Mouse (Mus musculus): ENCODE results near the gene Smpdl3a. TPM values are rescaled to one million over a fixed set of nuclear protein-coding genes. Genes with fewer than 3 reads are reported as not detected.
A peak's percentile ranks its signal among the peaks of the same experiment; 100 is the strongest.

Gene Smpdl3a
- polyA plus RNA-seq, 1 experiment from 2014 or later, result 11.8 TPM

GRCm38 (mm10) chr10:57807754-57808153, 13.6 kb downstream of the Smpdl3a start:
- no peak overlapping the region for H3K27ac ChIP-seq (ENCODE audit: low read depth, low read length)
- no peak overlapping the region for H3K9ac ChIP-seq (ENCODE audit: low read length)
- no peak overlapping the region for H3K4me2 ChIP-seq
- H3K4me1 ChIP-seq (ENCODE audit: control insufficient read depth, insufficient read depth, low read length), result no peaks in the 10 kb centered on the region
- H3K9me3 ChIP-seq (ENCODE audit: control insufficient read depth, low read length), result no peaks in the 10 kb centered on the region
- no peaks in the 10 kb centered on the region for H3K27me3 ChIP-seq (ENCODE audit: control insufficient read depth, insufficient read depth, low read length)
- DNase-seq (ENCODE audit: low spot score, missing footprints) (no peak), ATAC-seq (ENCODE audit: low FRiP score) (no peak)
- peaks cover 9% of the 10 kb centered on the region for H3K36me3 ChIP-seq (ENCODE audit: control insufficient read depth, insufficient read depth, low read length)
- 90% methylated on average over 6 of the region's 6 CpGs for WGBS
- H3K4me3 ChIP-seq (ENCODE audit: low read depth, low read length), result no peak overlapping the region

- ATAC-seq (ENCODE audit: low FRiP score) (no peak), DNase-seq (ENCODE audit: low spot score, missing footprints) (no peak)
- H3K4me2 ChIP-seq, result no peak overlapping the region
- peaks cover 7% of the 10 kb centered on the region for H3K36me3 ChIP-seq (ENCODE audit: control insufficient read depth, insufficient read depth, low read length)
- H3K9me3 ChIP-seq (ENCODE audit: control insufficient read depth, low read length), result no peaks in the 10 kb centered on the region
- no peak overlapping the region for H3K9ac ChIP-seq (ENCODE audit: low read length)
- H3K4me1 ChIP-seq (ENCODE audit: control insufficient read depth, insufficient read depth, low read length), result no peaks in the 10 kb centered on the region
- peaks cover 3% of the 10 kb centered on the region; the same call in 1 of the 2 replicates for H3K27me3 ChIP-seq (ENCODE audit: control insufficient read depth, insufficient read depth, low read length)
- no peak overlapping the region for H3K4me3 ChIP-seq (ENCODE audit: low read depth, low read length)
- H3K27ac ChIP-seq (ENCODE audit: low read depth, low read length), result no peak overlapping the region
- 90% methylated on average over 5 of the region's 5 CpGs for WGBS
Measured at GRCm38 (mm10) chr10:57812161-57812856, 18.2 kb downstream of the Smpdl3a start.

- Histone ChIP-seq H3K4me2 (no peak overlapping the region), H3K27ac (ENCODE audit: low read depth, low read length) (no peak overlapping the region), H3K36me3 (ENCODE audit: control insufficient read depth, insufficient read depth, low read length) (peaks cover 3% of the 10 kb centered on the region; the same call in 1 of the 2 replicates), H3K9ac (ENCODE audit: low read length) (no peak overlapping the region), H3K9me3 (ENCODE audit: control insufficient read depth, low read length) (no peaks in the 10 kb centered on the region), H3K4me1 (ENCODE audit: control insufficient read depth, insufficient read depth, low read length) (no peaks in the 10 kb centered on the region), H3K27me3 (ENCODE audit: control insufficient read depth, insufficient read depth, low read length) (peaks cover 13% of the 10 kb centered on the region; the same call in 1 of the 2 replicates), H3K4me3 (ENCODE audit: low read depth, low read length) (no peak overlapping the region)
- DNase-seq (ENCODE audit: low spot score, missing footprints), result no peak
- WGBS, result 65% methylated on average over 2 of the region's 2 CpGs
- ATAC-seq (ENCODE audit: low FRiP score), result peak; percentile 63
Measured at GRCm38 (mm10) chr10:57814295-57814694, 20.2 kb downstream of the Smpdl3a start.

DNA sequence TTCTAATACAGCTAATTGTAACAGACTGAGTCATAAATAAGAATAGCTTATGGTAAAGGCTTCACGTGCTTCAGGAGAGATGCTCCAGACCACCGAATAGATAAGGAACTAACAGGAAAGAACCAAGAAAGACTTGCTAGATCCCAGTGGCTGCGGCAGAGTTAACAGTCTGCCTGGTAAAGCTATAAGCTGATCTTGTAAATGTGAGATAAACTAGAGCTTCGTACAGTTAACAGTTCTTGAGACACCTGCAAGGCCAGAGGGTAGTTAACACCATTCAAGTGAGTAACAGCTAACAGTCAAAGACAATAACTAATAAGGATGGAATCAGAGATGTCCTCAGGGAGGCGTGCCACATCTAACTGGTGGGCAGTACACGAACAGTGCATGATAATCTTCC, 21.7 kb downstream of the Smpdl3a start:
- DNase-seq (ENCODE audit: low spot score, missing footprints), result no peak
- H3K27ac ChIP-seq (ENCODE audit: low read depth, low read length), result no peak overlapping the region
- no peak overlapping the region for H3K4me3 ChIP-seq (ENCODE audit: low read depth, low read length)
- H3K36me3 ChIP-seq (ENCODE audit: control insufficient read depth, insufficient read depth, low read length), result no peaks in the 10 kb centered on the region
- no peak for ATAC-seq (ENCODE audit: low FRiP score)
- no peaks in the 10 kb centered on the region for H3K9me3 ChIP-seq (ENCODE audit: control insufficient read depth, low read length)
- 86% methylated on average over 6 of the region's 6 CpGs for WGBS
- H3K9ac ChIP-seq (ENCODE audit: low read length), result no peak overlapping the region
- H3K4me2 ChIP-seq, result no peak overlapping the region
- peaks cover 25% of the 10 kb centered on the region for H3K27me3 ChIP-seq (ENCODE audit: control insufficient read depth, insufficient read depth, low read length)
- H3K4me1 ChIP-seq (ENCODE audit: control insufficient read depth, insufficient read depth, low read length), result no peaks in the 10 kb centered on the region

- Histone ChIP-seq H3K27me3 (ENCODE audit: control insufficient read depth, insufficient read depth, low read length) (peaks cover 28% of the 10 kb centered on the region), H3K4me1 (ENCODE audit: control insufficient read depth, insufficient read depth, low read length) (peaks cover 5% of the 10 kb centered on the region; the same call in 1 of the 2 replicates), H3K36me3 (ENCODE audit: control insufficient read depth, insufficient read depth, low read length) (no peaks in the 10 kb centered on the region), H3K27ac (ENCODE audit: low read depth, low read length) (no peak overlapping the region), H3K9ac (ENCODE audit: low read length) (no peak overlapping the region), H3K4me2 (no peak overlapping the region), H3K9me3 (ENCODE audit: control insufficient read depth, low read length) (no peaks in the 10 kb centered on the region), H3K4me3 (ENCODE audit: low read depth, low read length) (no peak overlapping the region)
- WGBS, result 95% methylated on average over 2 of the region's 2 CpGs
- ATAC-seq (ENCODE audit: low FRiP score) (no peak), DNase-seq (ENCODE audit: low spot score, missing footprints) (no peak)
Measured at GRCm38 (mm10) chr10:57819209-57819608, 25.1 kb downstream of the Smpdl3a start.

DNA sequence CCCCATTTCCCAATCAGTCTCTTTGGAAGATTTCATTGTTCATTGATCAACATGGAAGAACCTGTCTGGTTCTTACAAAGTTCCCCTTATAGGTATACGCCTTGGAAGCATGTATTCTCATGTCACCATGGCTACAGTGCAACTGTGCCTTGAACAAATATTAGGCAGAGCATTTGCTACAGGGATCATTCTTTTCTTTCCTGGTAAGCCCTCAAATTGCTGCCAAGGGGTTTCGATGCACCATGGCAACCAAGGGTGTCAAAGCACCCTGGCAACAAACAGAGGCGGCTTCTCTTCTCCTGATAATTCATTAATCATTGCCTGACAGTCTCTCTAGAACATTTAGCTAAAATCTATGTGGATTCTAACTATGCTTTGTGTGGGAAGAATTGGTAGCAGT, 28.3 kb downstream of the Smpdl3a start:
- Histone ChIP-seq H3K4me1 (ENCODE audit: control insufficient read depth, insufficient read depth, low read length) (peaks cover 5% of the 10 kb centered on the region; the same call in 1 of the 2 replicates), H3K27ac (ENCODE audit: low read depth, low read length) (no peak overlapping the region; the same call in 1 of the 2 replicates), H3K27me3 (ENCODE audit: control insufficient read depth, insufficient read depth, low read length) (peaks cover 43% of the 10 kb centered on the region), H3K36me3 (ENCODE audit: control insufficient read depth, insufficient read depth, low read length) (no peaks in the 10 kb centered on the region), H3K4me2 (no peak overlapping the region; the same call in 1 of the 2 replicates), H3K9me3 (ENCODE audit: control insufficient read depth, low read length) (no peaks in the 10 kb centered on the region), H3K4me3 (ENCODE audit: low read depth, low read length) (no peak overlapping the region), H3K9ac (ENCODE audit: low read length) (no peak overlapping the region)
- peak; percentile 94 for ATAC-seq (ENCODE audit: low FRiP score)
- DNase-seq (ENCODE audit: low spot score, missing footprints), result peak; percentile 95
- 9% methylated on average over 3 of the region's 3 CpGs for WGBS

- 22% methylated on average over 5 of the region's 5 CpGs for WGBS
- no peak overlapping the region for H3K4me2 ChIP-seq
- no peak overlapping the region for H3K9ac ChIP-seq (ENCODE audit: low read length)
- H3K4me1 ChIP-seq (ENCODE audit: control insufficient read depth, insufficient read depth, low read length), result peaks cover 8% of the 10 kb centered on the region; the same call in 1 of the 2 replicates
- no peak overlapping the region for H3K4me3 ChIP-seq (ENCODE audit: low read depth, low read length)
- H3K27me3 ChIP-seq (ENCODE audit: control insufficient read depth, insufficient read depth, low read length), result peaks cover 35% of the 10 kb centered on the region
- no peak overlapping the region for H3K27ac ChIP-seq (ENCODE audit: low read depth, low read length)
- no peaks in the 10 kb centered on the region for H3K9me3 ChIP-seq (ENCODE audit: control insufficient read depth, low read length)
- ATAC-seq (ENCODE audit: low FRiP score) (peak; percentile 87), DNase-seq (ENCODE audit: low spot score, missing footprints) (peak; percentile 90)
- no peaks in the 10 kb centered on the region for H3K36me3 ChIP-seq (ENCODE audit: control insufficient read depth, insufficient read depth, low read length)
Measured at GRCm38 (mm10) chr10:57828649-57829048, 34.5 kb downstream of the Smpdl3a start.

DNA sequence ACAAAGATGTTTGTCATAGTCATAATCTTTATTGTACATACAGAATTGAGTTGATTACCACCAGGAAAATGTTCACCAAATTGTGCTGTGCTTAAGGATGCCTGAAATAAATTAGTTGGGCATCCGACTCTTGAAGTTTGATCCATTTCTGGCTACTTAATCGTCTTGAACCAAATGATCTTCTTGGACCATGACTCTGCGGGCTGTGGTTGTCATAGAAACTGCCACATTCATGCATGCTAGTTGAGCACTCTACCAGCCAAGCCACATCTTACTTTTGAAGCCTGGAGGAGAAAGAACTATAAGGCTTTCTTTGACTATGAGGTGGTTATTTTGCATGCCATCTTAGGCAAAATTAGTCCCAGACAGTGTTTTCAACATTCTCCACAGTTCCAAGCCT, 35.5 kb downstream of the Smpdl3a start:
- peaks cover 8% of the 10 kb centered on the region; the same call in 1 of the 2 replicates for H3K4me1 ChIP-seq (ENCODE audit: control insufficient read depth, insufficient read depth, low read length)
- ATAC-seq (ENCODE audit: low FRiP score) (0 out of 2 replicates have a peak, but pooled peaks have one; percentile 17), DNase-seq (ENCODE audit: low spot score, missing footprints) (peak; percentile 87)
- no peaks in the 10 kb centered on the region for H3K36me3 ChIP-seq (ENCODE audit: control insufficient read depth, insufficient read depth, low read length)
- no peak overlapping the region for H3K4me2 ChIP-seq
- peaks cover 35% of the 10 kb centered on the region for H3K27me3 ChIP-seq (ENCODE audit: control insufficient read depth, insufficient read depth, low read length)
- 60% methylated on average over 3 of the region's 3 CpGs for WGBS
- no peaks in the 10 kb centered on the region for H3K9me3 ChIP-seq (ENCODE audit: control insufficient read depth, low read length)
- H3K4me3 ChIP-seq (ENCODE audit: low read depth, low read length), result no peak overlapping the region
- H3K27ac ChIP-seq (ENCODE audit: low read depth, low read length), result no peak overlapping the region
- H3K9ac ChIP-seq (ENCODE audit: low read length), result no peak overlapping the region

DNA sequence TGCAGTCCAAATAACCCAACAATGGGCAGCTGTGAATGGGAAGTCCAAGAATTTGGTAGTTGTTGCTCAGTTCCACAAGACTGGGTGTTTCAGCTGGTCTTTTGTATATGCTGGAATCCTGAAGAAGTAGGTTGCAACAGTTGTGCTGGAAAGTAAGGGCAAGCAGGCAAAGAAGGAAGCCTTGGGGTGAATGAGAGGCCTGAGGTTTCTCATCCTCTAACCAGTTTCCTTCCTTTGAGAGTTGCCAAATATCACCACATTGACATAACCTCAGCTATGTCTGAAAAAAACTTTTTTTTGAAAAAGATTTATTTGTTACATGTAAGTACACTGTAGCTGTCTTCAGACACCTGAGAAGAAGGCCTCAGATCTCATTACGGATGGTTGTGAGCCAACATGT, 41.0 kb downstream of the Smpdl3a start:
- no peak for ATAC-seq (ENCODE audit: low FRiP score)
- 93% methylated on average over 1 of the region's 1 CpGs for WGBS
- Histone ChIP-seq H3K36me3 (ENCODE audit: control insufficient read depth, insufficient read depth, low read length) (no peaks in the 10 kb centered on the region), H3K4me1 (ENCODE audit: control insufficient read depth, insufficient read depth, low read length) (no peaks in the 10 kb centered on the region), H3K9ac (ENCODE audit: low read length) (no peak overlapping the region), H3K4me2 (no peak overlapping the region), H3K4me3 (ENCODE audit: low read depth, low read length) (no peak overlapping the region), H3K27ac (ENCODE audit: low read depth, low read length) (no peak overlapping the region), H3K9me3 (ENCODE audit: control insufficient read depth, low read length) (no peaks in the 10 kb centered on the region), H3K27me3 (ENCODE audit: control insufficient read depth, insufficient read depth, low read length) (peaks cover 14% of the 10 kb centered on the region)
- DNase-seq (ENCODE audit: low spot score, missing footprints), result peak; percentile 67

All from midbrain, embryonic 11.5 days (tissue).